Mouse (Mus musculus) cerebellum, adult 9-11 months (tissue): ENCODE data around the gene Ghdc.

ENCODE experiments used
- DNase-seq: peaks from one replicate; pipeline ENCODE4 v3.0.0; 2022

The Ghdc gene

DNA sequence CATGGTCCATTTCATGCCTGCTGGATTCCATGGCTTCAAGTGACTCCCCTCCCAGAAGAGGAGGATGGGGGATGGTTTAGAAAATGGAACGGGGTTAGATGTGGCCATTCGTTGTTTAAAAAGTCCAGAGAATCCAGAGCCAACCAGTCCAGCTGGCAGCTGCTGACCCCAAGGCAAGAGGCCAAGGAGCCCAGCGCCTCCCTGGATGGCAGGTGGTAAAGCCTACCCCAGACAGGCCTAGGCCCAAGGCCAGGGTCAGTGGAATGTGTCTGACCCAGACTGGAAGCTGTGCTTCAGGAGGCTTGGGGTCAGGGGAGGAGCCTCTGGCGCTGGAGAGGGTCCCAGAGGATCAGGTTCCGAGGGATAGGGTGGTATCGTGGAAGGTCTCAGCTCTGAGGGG lies 29.4 kb downstream of the Ghdc start:
- DNase-seq: peak; percentile 59

DNA sequence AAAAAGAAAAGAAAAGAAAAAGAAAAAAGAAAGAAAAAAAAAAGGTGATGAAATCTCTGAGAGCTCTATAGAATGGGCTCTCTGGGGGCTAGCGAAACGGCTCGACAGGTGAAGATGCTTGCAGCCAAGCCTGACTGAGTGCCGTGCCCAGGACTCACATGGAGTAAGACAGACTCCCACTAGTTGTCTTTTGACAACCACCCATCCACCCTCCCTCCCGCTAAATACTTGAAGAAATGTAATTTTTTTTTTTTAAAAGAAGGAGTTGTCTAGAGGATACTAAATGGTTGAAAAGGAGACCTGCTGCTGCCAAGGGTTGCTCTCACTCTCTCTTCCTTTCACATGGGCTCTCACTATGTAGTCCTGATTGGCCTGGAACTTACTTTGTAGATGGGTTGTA lies 32.0 kb downstream of the Ghdc start:
- peak; percentile 55 for DNase-seq

GRCm38 (mm10) chr11:100738066-100738604 lies 32.6 kb downstream of the Ghdc start, which contains the start of gene Rab5c:
Gene Rab5c (minus strand): TSS chr11:100738215.
- DNase-seq: peak; percentile 100

GRCm38 (mm10) chr11:100737105-100737733 lies 33.5 kb downstream of the Ghdc start:
- no peak for DNase-seq

GRCm38 (mm10) chr11:100736746-100737080 lies 34.0 kb downstream of the Ghdc start:
- DNase-seq: no peak

GRCm38 (mm10) chr11:100735954-100736745 lies 34.6 kb downstream of the Ghdc start:
- no peak for DNase-seq

DNA sequence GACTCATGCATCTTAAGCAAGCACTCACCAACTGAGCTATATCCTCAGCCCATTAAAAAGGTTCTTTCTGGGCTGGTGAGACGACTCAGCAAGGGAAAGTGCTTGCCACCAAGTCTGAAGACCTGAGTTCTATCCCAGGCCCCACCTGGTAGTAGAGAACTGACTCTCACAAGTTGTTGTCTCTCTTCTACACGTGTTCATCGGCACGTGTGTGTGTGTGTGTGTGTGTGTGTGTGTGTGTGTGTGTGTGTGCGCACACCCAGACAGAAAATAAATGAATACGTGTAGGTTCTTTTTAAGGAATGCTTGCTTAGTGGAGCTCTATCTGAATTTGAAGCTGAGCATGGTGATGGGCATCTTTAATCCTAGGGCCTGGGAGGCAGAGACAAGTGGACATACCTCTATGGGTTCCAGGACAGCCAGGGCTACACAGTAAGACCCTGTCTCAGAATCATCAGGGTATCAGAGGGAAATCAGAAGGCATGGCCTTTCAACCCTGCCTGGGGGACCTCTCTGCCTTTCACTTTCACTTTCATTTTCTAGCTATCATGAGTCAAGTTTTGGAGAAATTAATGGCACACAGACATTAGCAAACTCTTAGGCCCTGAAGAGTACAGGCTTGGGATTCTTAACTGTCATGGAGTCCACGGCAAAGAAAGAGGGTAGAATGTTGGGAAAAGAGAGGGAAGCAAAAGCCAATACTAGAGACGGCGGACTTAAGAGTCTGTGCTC lies 35.5 kb downstream of the Ghdc start:
- no peak for DNase-seq

DNA sequence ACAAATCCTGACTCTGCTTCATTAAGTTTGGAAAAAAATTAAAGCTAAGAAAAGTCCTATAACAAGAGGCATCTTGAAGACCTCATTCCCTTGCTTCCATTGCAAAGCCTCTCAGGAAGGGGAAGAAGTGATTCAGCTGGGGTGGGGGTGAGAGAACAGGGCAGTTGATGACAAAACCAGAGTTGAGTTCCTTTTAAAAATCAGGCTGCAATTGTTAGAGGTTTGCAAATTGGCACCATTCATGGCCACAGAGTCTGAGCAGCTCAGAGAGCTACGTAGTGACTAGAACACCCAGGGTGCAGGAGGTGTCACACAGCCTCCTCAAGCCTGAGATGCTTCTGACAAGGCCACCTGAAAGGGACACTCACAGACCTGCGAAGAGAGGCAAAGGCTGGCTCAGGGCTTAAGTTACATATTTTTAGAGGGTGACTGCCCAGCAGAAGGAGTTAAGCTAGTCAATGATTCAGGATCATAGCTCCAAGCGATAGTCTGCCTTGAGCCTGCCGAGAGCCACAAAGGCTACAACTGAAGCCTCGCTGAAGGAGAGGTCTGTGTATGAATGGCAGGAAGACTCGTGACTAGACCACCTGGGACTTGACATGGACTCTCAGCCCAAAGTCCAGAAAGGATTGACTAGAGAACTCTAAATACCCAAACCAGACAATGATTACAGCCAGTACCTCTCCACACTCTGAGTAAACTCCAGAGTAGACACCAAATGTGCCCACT lies 40.1 kb downstream of the Ghdc start:
- no peak for DNase-seq

DNA sequence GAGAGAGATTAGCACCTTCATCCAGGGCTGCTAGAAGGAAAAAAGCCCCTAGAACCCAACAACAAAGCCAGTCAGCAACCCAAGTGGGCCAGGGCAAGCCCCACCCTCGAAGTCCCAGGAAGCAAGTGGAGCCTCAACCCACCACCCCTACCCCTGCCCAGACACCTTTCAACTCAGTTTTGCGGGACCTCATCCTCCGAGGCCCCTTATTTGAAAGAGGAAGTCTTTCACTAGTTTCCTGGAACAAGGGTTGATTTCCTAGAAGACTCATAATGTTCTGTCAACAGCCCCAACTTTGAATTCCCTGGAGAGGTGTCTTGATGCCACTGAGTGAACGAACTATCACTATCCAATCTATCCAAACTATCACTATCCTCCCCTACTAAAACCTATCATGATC lies 40.8 kb downstream of the Ghdc start:
- DNase-seq: no peak

DNA sequence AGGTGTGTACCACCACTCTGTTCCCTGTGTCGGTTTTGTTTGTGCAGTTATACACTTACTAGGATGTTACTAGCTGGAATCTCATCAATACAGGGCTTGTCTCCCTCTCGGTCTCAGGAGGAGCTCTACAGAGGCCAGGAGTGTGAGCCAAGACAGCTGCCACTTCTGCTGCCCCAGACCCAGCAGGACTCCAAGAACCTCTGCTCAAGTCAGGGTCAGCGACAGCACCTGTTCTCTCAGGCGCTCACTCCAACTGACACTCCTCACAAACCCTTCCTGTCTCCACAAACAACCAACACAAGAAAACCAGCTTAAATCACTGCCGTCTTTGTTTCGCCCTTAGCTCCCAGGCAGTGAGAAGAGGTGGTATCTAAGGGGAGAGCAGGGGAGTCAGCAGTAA lies 42.2 kb downstream of the Ghdc start:
- DNase-seq: no peak

DNA sequence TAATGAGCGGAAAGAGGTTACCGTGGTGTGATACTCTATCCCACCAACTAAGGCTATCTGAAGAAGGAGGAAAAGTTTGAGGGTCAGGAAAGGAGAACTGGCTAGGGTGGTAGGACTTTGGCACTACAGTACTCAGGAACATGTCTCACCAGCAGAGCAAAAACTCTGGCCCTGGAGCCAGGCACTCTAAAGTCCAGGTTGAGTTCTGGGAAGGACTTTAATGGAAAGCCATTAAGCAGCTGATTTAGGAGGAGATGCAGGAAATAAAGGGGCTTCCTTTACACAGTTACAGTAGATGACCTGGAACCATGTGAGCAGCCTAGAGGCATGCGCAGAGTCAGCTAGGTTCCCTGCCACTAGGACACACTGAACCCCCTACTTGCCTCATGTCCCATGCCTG lies 43.6 kb downstream of the Ghdc start:
- no peak for DNase-seq

- no peak for DNase-seq
Observed at GRCm38 (mm10) chr11:100724919-100725512, 45.7 kb downstream of the Ghdc start.

GRCm38 (mm10) chr11:100722493-100723028 lies 48.2 kb downstream of the Ghdc start:
- DNase-seq: no peak

GRCm38 (mm10) chr11:100721776-100722492 lies 48.8 kb downstream of the Ghdc start:
- DNase-seq: no peak

- no peak for DNase-seq
Observed at GRCm38 (mm10) chr11:100721254-100721653, 49.5 kb downstream of the Ghdc start.

DNA sequence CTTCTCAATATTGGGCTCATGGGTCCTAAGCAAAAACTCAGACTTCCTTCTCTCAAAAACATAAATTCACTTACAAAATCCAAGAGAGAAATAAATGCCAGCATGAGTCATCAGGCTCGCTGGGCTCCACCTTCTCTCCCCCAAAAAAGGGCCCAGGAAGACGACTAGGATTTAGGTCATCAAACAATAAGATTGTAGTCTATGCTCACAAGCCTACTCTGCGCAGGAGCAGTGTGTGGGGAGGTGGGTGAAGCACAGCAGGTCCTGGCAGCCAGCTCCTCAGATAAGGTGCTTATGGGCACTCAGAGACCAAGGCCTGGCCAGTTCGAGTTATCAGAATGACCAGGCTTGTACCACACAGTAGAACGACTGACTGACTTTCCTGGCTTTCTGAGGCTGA lies 50.4 kb downstream of the Ghdc start:
- no peak for DNase-seq

DNA sequence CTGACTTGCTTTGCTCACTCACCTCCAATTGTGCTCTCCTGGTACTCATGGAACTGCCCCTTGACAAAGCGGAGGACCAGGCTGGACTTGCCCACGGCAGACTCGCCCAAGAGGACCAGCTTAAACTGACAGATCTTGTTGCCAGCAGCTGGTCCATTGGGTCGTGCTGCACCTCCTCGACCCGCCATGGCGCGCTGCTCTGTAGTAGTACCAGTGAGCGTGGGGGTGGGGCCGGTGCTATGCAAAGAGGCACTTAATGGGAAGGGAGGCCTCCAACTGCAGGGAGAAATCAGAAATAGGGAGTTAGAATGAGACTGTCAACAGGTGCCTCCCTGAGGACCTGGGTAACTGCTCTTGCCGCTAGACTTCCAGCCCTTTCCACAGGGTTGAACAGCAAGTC lies 50.9 kb downstream of the Ghdc start:
- no peak for DNase-seq

GRCm38 (mm10) chr11:100719312-100719711 lies 51.4 kb downstream of the Ghdc start:
- no peak for DNase-seq

DNA sequence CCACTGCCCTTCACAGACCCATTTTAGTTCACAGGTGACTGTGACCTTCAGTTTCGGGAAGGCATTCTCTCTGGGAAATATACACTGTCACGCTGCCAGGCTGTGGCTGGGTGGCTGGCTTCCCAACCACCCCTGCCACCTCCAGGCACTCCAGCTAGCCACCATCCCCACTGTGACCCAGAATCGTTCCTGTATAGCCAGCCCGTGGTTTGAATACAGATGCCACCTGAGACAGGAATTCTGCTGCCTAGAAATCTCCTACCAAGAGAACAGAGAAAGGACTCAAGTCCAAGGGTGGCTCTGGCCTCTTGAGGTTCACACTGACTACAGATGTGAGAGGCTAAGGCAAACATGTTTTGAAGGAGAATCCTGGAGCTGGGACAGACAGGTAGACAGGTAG lies 51.9 kb downstream of the Ghdc start:
- no peak for DNase-seq

DNA sequence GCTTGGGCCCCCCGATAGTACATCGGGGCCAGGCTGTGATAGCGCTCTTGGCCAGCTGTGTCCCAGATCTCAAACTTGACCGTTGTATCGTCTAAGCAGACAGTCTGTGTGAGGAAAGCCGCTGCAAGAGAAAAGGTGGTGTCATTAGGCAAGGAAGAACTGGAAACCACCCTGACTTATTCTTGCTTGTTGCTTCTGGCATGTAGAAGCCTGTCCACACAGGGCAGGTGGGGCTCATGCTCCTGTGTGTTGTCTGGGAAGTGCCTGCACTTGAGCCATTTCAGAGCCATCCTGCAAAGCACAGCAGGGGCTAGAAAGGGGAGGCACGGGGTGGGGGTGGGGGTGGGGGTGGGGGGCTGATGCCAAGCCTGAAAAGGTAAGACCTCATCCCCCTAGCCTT lies 52.3 kb downstream of the Ghdc start:
- DNase-seq: no peak

- DNase-seq: no peak
Observed at GRCm38 (mm10) chr11:100716649-100717048, 54.1 kb downstream of the Ghdc start.
